Mouse (Mus musculus) lung, embryonic 14.5 days (tissue): ENCODE results near the gene Zdhhc20. TPM values are rescaled to one million over a fixed set of nuclear protein-coding genes. Genes with fewer than 3 reads are reported as not detected.
"Not testable (repeated sequence)": the region's sequence is repeated elsewhere in the genome, so short reads cannot be mapped to it uniquely, and the experiment has no call there.

Experiments
- ATAC-seq: fragments of 200-750 bp; cut with Nextera tagmentation; 2 replicates; pipeline ENCODE4 v1.8.0; 2017; ENCODE audit warnings: mild to moderate bottlenecking, moderate TSS enrichment, moderate library complexity; ENCODE audit not compliant: insufficient read depth
- DNase-seq: peaks from one replicate; pipeline ENCODE4 v3.0.0-alpha.2; 2015
- H3K27ac ChIP-seq: fragments of 300-500 bp; sonication (generic); 2 replicates; pipeline ENCODE4 v1.5.1; 2014; ENCODE audit warnings: low read depth, mild to moderate bottlenecking, moderate library complexity
- H3K27me3 ChIP-seq: fragments of 300-500 bp; sonication (generic); 2 replicates; pipeline ENCODE4 v1.6.1; 2014; ENCODE audit warnings: low read length, control low read depth; ENCODE audit not compliant: insufficient read depth
- H3K36me3 ChIP-seq: fragments of 300-500 bp; sonication (generic); 2 replicates; pipeline ENCODE4 v1.6.1; 2014; ENCODE audit warnings: control low read depth; ENCODE audit not compliant: insufficient read depth
- H3K4me1 ChIP-seq: fragments of 300-500 bp; sonication (generic); 2 replicates; pipeline ENCODE4 v1.6.1; 2014; ENCODE audit warnings: antibody characterized with exemption, control low read depth; ENCODE audit not compliant: insufficient read depth
- H3K4me2 ChIP-seq: fragments of 300-500 bp; sonication (generic); 2 replicates; pipeline ENCODE4 v1.6.1; 2014; ENCODE audit warnings: mild to moderate bottlenecking
- H3K4me3 ChIP-seq: fragments of 300-500 bp; sonication (generic); 2 replicates; pipeline ENCODE4 v1.5.1; 2014; ENCODE audit warnings: low read depth, low read length
- H3K9ac ChIP-seq: fragments of 300-500 bp; sonication (generic); 2 replicates; pipeline ENCODE4 v1.6.1; 2014
- H3K9me3 ChIP-seq: fragments of 300-500 bp; sonication (generic); 2 replicates; pipeline ENCODE4 v1.6.1; 2016; ENCODE audit warnings: low read depth, low read length, control low read depth
- CTCF ChIP-seq: IDR thresholded peaks from 2 replicates; pipeline ENCODE4 v1.5.1; 2016; ENCODE audit warnings: antibody characterized with exemption, low read depth
- WGBS: fragments of 180-500 bp; shearing (Covaris S2); extraction: QIAGEN DNeasy Blood & Tissue Kit; methylation state at CpG from one replicate; pipeline ENCODE4 v1.1.7; 2014; 5-methylcytosine and 5-hydroxymethylcytosine counted together
- polyA plus RNA-seq: library from polyadenylated mRNA; unstranded; fragments of >200 nt; fragmentation: Nextera tagmentation; extraction: Ambion mirVana; gene quantifications from 2 replicates; pipeline ENCODE4 v1.2.1, GENCODE M21; 2014

Zdhhc20 gene
- polyA plus RNA-seq, 1 experiment from 2014 or later = 62.8 TPM

DNA sequence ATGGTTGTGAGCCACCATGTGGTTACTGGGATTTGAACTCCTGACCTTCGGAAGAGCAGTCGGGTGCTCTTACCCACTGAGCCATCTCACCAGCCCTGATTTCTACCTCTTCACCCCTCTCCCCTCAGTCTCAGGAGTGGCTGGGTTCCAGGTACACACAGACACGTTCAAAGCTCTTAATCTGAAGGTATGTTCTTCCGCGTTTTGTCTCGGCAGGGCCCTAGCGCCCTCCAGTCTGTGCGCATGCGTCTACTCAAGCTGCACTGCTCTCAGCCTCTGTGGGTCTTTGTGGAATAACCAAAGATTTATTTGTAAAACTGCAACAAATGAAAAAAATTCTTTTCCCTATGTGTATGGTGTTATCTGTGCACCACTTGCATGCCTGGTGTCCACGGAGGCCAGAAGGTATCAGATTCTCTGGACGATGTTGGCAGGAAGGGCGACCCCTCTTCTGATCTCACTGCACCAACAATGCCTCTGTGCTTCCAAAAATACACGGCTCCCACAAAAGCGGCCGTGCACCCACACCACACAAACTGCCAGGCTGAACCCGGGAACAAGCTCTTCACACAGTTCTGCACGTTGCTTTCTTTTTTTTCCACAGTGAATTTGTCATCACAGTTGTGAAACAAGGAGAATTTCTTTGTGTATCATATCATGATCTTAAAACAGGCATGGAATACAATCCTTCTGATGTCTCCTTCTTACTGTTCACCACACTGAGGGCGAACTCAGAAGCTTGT, 30.7 kb upstream of the Zdhhc20 start:
- 81% methylated on average over 18 of the region's 18 CpGs for whole genome bisulfite sequencing
- Histone ChIP-seq H3K27ac (peak overlapping the region; percentile 43; the same call in 1 of the 2 replicates), H3K9me3 (no peaks in the 10 kb centered on the region), H3K36me3 (peaks cover 35% of the 10 kb centered on the region), H3K9ac (no peak overlapping the region), H3K4me3 (no peak overlapping the region), H3K27me3 (no peaks in the 10 kb centered on the region), H3K4me1 (no peaks in the 10 kb centered on the region), H3K4me2 (no peak overlapping the region)
- ATAC-seq = no peak
- TF ChIP-seq CTCF = no peak
- no peak for DNase-seq

DNA sequence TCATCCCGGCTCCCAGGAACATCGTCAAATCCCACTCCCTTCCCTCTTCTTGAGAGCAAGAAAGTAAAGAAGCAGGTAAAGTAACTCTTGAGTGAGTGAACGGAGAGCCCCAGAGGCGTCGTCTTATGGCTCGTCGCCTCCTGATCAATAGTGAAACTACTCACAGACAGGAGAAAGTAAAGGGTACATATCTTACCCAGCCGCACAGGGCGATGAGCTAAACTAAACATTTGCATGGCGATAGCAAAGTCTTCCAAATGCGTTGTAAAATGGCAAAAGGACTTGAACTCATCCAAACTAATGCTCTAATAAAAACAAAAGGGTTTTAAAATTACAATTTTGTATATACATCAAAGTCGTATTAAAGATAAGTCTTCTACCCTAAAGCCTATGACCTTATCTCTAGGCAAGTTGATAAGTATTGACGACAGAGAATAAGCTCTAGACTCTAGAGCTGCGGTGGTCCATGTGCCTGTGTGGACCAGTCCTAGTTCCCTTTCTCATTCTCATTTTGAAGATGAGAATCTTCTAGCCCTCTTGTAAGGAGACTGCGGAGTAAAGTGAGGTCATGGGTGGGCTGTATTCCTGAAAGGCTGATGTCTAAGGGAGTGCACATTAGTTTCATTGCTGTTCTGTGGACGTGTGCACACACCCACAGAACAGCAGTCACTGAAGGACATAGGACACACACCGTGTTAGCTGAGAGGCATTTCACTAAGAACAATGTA, 29.2 kb upstream of the Zdhhc20 start:
- Histone ChIP-seq H3K36me3 (peaks cover 31% of the 10 kb centered on the region), H3K27me3 (no peaks in the 10 kb centered on the region), H3K4me2 (no peak overlapping the region), H3K9ac (no peak overlapping the region), H3K4me3 (no peak overlapping the region), H3K27ac (no peak overlapping the region), H3K4me1 (no peaks in the 10 kb centered on the region), H3K9me3 (no peaks in the 10 kb centered on the region)
- ATAC-seq (no peak), DNase-seq (no peak)
- TF ChIP-seq CTCF = no peak
- 85% methylated on average over 17 of the region's 17 CpGs for WGBS

- no peak for ATAC-seq
Measured at GRCm38 (mm10) chr14:57915341-57915740, 25.3 kb upstream of the Zdhhc20 start.

GRCm38 (mm10) chr14:57912211-57913007, 22.3 kb upstream of the Zdhhc20 start:
- not testable (repeated sequence) for DNase-seq, H3K27ac ChIP-seq, H3K27me3 ChIP-seq, H3K4me1 ChIP-seq, H3K4me2 ChIP-seq, H3K9me3 ChIP-seq, H3K9ac ChIP-seq, H3K36me3 ChIP-seq, ATAC-seq, H3K4me3 ChIP-seq
- 31% methylated on average over 1 of the region's 1 CpGs for WGBS

More at GRCm38 (mm10) chr14:57915341-57915740, 25.3 kb upstream of the Zdhhc20 start:
- H3K27me3 ChIP-seq = no peaks in the 10 kb centered on the region
- WGBS = 79% methylated on average over 6 of the region's 6 CpGs
- TF ChIP-seq CTCF = no peak
- H3K4me2 ChIP-seq = no peak overlapping the region
- H3K9me3 ChIP-seq = no peaks in the 10 kb centered on the region
- no peak for DNase-seq
- no peak overlapping the region for H3K27ac ChIP-seq
- peaks cover 14% of the 10 kb centered on the region for H3K36me3 ChIP-seq
- H3K4me1 ChIP-seq = no peaks in the 10 kb centered on the region
- no peak overlapping the region for H3K9ac ChIP-seq
- H3K4me3 ChIP-seq = no peak overlapping the region

- H3K36me3 ChIP-seq, H3K27ac ChIP-seq, H3K4me1 ChIP-seq, H3K9ac ChIP-seq, ATAC-seq, H3K4me2 ChIP-seq, H3K27me3 ChIP-seq, H3K4me3 ChIP-seq, H3K9me3 ChIP-seq, DNase-seq: not testable (repeated sequence)
Measured at GRCm38 (mm10) chr14:57911787-57912186, 21.7 kb upstream of the Zdhhc20 start.

- Histone ChIP-seq H3K4me1 (no peaks in the 10 kb centered on the region), H3K27me3 (no peaks in the 10 kb centered on the region), H3K9me3 (no peaks in the 10 kb centered on the region), H3K4me3 (no peak overlapping the region), H3K4me2 (no peak overlapping the region), H3K36me3 (0 out of 2 replicates have a peak, but pooled peaks cover 5% of the 10 kb centered on the region), H3K9ac (no peak overlapping the region), H3K27ac (no peak overlapping the region)
- WGBS = 79% methylated on average over 4 of the region's 4 CpGs
- ATAC-seq (no peak), DNase-seq (no peak)
- TF ChIP-seq CTCF = no peak
Measured at GRCm38 (mm10) chr14:57911316-57911715, 21.2 kb upstream of the Zdhhc20 start.
